Mouse (Mus musculus) testis, postnatal 14 days (tissue): ENCODE measurements around the gene Cd7.
A peak's percentile ranks its signal among the peaks of the same experiment; 100 is the strongest.
"Not testable (repeated sequence)": the region's sequence is repeated elsewhere in the genome, so short reads cannot be mapped to it uniquely, and the experiment has no call there.

Experiments
- DNase-seq: peaks from one replicate; pipeline ENCODE4 v3.0.0; 2021; ENCODE audit warnings: low spot score

Gene Cd7

DNA sequence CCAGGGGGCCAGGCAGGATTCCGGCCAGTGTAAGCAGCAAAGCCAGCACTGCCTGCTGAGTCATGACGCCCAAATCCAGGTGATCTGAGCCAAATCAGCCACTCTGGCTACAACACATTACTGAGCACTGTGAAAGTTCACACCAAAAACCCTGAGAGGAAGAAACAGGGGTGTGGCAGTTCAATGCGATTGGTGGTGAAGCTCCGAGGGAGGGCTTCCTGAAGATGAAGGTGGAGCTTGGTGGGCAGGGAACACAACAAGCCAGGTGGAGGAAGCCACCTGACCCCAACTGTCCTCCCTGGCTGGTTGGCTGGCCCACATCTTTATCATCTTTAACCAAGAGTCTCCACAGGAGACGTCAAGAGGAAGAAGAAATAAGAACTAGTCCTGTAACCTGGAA is at the start of gene Cd7:
Gene Cd7, minus strand, starts transcription at position 117 of the 400 bp plus-strand sequence.
- DNase-seq, result no peak

DNA sequence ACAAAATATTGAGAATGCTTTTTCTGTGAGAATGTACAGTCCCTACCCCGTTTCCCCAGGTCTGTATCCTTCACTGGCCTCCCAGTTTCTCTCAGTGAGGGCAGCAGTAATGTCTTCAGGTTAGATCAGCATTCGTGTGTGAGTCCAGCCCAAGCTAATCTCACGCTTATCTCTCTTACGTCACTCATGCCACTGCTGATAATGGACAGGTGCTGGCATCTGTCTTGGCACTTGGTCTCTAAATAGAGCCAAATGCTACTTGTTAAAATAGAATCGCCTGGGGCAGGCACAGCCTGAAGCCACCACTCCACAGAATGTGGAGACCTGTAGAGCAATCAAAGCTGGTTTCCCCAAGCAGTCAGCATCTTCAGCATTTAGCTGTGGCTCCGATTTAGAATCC is 49.8 kb upstream of the Cd7 start:
- no peak for DNase-seq

DNA sequence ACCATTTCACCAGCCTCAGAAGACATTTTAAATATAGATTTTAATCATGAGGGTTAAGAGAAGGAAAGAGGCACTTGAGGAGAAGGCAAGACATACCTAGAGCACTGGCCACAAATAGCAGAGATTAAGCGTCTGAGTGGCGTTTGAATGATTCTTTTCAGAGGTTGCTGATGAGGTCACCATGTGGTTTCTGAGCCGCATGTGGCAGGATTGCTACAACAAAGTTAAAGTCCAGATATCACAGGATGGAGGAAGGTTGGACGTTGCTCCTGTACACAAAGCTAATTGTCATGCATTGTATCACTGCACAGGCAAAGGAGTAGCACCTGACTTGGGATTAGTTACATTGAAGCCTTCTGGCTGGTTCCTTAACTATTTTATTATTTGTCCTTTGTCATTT is 47.1 kb upstream of the Cd7 start:
- DNase-seq, result no peak

DNA sequence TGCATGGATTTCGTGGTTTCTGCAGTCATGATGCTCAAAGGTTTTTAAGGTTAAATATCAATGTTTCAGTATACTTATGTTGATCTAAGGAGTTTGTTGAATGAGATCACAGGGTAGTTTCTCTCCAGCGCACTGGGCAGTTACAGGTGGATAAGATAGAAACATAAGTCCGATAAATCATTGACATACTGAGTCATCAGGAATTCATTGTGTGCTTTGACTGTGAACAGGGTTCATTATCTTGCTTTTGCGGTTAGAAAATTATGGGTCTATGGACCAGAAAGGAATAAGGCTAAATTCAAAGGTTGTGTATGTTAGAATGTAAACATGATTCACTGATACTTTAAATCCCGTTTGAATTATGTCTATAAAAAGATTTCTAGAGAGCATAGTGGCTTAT is 46.0 kb upstream of the Cd7 start:
- DNase-seq, result no peak

DNA sequence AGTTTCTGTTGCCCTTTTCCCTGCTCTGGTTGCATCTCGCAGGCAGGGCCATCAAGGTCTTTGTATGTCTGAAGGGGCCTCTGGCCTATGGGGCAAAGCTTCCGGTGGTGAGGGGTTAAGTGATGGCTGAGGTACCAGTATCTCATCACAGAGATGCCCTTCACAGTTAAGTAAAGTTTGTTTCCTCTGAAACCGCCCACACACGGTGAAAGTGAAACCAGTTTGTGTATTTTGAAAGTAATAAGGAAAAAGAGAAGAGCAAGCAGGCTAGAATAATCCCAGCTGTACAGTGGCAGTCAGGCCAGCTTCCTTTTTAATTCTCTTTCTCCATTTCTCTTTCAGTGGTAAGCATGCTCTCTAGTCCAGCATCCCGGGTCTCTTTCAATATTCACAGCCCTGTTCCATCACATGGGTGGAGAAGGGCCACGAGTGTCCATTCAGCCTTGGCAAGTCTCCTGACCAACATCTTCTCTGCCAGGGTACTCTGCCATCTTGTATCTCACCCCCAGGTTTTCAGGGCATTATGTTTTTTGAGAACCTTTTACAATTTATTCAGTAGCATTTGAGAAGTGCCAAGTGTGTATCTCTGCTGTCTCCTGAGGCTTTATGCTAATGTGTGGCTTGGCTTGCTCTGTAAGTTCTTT is 43.8 kb upstream of the Cd7 start:
- no peak for DNase-seq

DNA sequence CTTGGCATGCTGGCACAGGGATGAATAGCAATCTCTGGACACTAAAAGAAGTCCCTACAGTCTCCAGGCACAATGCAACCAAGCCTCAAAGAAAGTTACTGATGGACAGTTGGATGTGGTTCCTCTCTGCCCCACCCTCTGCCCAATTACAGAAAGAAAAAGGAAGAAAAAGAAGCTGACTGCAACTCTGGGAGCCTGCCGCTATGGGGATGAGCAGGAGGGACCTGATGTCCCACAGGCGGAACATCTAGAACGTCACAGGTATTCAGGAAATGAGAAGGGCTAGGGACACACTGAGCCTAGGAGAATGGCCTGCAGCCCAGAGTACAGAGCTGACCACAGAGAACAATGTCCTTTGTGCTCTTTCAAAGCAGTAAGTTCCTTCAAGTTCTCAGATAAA is 43.0 kb upstream of the Cd7 start:
- peak; percentile 71 for DNase-seq

DNA sequence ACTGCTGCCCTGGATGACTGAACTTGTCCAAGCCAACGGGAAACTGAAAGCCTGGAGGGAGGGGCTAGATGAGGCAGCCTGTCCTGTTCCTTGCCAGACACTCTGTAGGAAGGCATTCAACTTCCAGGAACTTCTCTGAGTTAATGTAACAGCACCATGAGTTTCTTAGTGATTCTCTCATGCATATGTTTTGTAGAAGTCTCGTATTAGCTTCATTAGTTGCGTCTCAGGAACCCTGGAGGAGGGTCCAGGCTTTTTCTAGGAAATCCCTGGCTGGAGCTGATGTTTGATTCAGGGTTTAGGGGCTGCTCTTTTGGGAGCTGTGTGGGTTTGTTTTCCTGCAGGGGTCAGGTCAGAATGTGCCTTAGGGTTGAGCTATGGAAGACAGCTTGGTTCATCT is 41.9 kb upstream of the Cd7 start, which contains the start of gene Sectm1a:
Gene Sectm1a, minus strand, starts transcription at position 101 of the 400 bp plus-strand sequence.
- DNase-seq, result no peak

DNA sequence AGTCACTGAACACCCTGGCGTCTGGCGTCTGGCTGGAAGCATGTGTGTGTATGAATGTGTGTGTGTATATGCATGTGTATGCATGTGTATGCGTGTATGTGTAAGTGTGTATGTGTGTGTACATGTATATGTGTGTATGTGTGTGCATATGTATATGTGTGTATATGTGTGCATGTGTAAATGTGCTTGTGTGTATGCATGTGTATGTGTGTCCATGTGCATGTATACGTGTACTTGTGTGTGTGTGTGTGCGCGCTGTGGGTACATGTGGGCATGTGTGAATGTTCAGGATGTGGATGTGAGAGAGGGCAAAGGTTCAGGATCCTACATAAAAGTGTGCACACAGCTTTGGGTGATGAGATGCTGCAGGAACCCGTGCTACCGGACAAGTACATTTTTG is 41.1 kb upstream of the Cd7 start:
- DNase-seq, result no peak

DNA sequence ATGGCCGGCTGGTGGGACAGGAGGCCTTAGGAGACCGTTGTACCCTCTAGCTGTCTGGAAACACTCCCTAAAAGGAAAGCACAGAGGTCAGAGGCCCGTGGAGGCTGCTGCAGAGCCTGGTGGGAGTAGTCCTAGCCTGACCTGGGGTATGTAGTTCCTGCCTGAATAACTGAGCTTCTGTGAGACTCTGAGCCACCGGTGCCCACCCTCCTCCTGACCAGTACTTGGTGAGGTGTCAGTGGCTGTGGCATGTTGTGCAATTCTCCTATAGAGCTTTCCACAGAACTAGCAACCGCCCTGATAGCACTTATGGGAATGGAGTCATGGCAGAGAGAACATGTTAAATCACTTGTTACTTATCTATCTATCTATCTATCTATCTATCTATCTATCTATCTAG is 36.4 kb upstream of the Cd7 start:
- no peak for DNase-seq

DNA sequence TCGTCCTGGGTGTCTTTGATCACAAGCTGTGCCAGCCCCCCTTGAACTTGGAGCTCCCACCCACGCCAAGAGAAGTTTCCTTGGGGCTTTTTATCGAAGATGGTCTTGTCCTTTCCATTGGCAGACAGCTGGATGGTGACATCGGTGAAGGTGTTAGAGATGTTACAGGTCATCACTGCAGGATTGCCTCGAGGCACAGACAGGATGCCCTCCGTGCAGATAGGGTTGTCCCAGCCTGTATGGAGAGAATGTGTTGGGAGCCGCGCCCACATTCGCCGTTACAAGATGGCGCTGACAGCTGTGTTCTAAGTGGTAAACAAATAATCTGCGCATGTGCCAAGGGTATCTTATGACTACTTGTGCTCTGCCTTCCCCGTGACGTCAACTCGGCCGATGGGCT is 30.4 kb upstream of the Cd7 start:
- DNase-seq, result not testable (repeated sequence)

DNA sequence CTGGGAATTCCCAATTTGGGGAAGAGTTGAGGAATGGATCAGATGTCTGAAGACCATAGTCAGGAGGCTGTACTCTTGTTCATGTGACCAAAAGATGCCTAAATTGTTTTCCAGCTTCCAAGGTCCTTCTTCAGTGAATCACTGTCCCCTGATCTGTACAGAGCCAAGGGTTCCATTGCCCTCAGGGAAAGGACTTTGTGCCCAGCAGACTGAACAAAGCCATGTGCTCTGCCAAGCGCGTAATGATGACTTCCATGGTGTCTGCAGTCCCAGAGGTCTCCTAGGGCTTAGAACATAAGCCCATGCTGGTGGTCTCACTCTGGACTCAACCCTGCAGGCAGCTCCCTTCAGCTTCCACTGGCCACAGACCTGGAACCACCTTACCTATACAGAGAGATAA is 28.7 kb upstream of the Cd7 start:
- no peak for DNase-seq

DNA sequence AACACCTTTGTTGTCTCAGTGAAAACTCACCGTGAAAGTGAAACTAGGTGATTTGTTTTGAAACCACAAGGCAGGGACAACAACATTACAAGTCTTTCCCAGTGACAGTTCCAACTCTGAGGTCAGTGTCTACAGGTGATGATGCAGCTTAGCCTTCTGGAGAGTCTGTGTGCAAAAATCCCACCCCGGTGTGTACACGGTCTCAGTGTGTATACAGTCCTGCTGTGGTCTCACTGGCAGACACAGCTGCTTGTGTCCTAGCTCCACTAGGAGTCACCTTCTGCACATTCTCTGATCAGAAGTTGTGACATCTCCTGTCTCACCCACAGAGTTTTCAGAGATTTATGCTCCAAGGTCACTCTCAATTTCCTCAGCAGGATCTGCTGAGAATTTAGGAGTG is 25.0 kb upstream of the Cd7 start:
- no peak for DNase-seq

DNA sequence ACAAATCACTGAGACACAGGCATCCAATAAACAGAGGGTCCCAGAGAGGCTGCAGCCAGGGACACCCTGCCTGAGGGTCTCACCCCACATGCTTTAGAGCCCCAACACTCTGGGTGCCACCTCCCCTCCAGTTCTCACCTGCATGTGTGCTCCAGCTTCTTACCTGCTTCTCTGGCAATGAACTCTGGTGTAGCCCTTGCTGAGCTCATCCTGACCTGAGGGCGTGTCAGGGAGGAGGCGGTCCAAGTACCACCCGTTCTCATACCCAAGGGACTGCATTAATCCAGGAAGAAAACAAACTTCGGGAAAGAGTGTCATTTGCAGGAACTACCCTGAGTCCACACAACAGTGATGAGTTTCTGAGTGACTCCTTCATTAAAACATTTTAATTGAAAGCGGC is 24.2 kb upstream of the Cd7 start, which contains the start of gene Sectm1b:
Gene Sectm1b, minus strand, starts transcription at position 191 of the 400 bp plus-strand sequence.
- no peak for DNase-seq

DNA sequence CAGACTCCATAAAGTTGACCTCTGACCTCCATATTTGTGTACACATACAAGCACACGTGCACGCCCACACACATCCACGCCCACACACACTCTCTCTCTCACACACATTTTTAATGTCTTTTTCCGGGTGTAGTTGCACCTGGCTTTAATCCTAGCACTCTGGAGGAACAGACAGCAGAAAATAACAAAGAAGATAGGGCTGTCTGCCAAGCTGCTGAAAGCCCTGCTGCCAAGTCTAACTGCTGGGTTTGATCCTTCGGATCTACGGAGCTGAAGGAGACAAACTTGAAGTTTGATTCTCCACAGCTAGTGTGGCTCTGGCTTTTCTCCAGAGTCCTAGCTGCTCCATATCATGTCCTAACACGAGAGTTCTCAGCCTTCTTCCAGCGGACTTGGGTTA is 22.4 kb upstream of the Cd7 start:
- DNase-seq, result no peak

DNA sequence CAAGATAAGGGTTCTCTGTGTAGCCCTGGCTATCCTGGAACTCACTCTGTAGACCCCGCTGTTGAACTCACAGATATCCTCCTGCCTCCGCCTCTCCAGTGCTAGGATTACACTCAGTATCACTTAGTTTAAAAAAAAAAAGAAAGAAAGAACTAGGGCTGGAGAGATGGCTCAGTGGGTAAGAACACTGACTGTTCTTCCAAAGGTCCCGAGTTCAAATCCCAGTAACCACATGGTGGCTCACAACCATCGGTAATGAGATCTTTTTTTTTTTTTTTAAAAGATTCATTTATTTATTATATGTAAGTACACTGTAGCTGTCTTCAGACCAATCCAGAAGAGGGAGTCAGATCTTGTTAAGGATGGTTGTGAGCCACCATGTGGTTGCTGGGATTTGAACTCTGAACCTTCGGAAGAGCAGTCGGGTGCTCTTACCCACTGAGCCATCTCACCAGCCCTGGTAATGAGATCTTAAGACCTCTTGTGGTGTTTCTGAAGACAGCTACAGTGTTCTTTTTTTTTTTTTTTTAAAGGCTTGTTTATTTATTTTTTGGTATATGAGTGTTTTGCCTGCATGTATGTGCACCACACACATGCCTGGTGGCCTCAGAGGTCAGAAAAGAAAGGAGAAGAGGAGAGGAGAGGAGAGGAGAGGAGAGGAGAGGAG is 21.3 kb upstream of the Cd7 start:
- DNase-seq, result not testable (repeated sequence)

DNA sequence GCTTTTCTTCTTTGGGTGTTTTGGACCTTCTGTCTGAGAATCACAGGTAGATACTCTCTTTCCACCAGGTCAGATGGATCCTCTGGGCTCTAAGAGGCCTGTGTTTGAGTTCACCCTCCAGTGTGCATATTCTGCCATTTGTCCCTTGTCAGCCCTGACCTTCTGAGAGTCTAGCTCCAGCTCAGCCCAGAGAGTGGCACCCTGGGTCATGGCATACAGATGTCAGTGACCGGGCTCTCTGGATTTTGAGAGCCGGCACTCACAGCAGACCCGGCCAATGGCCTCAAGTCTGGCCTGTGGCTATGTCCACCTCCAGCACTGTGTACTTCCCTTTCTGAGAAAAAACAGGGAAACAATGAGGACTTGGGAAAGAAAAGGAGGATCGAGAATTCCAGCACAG is 20.3 kb upstream of the Cd7 start:
- no peak for DNase-seq

DNA sequence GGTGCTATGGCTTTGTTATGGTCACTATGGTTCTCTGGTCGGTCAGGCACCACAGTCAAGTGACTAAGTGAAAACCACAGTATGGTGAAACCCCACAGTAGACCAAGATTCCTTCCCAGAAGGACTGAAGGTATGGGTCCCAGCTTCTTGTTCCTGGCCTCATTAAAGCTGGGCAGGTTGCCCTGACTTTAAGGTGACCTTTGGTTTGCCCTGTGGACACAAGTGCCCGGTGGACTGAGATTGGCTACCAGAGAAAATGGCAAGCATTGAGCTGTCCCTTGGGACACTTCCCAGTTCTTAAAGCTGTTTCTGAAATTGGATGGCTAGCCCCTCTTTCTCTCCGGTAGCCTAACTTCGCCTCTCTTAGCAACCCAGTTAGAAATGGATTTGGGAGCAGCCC is 19.7 kb upstream of the Cd7 start:
- no peak for DNase-seq

DNA sequence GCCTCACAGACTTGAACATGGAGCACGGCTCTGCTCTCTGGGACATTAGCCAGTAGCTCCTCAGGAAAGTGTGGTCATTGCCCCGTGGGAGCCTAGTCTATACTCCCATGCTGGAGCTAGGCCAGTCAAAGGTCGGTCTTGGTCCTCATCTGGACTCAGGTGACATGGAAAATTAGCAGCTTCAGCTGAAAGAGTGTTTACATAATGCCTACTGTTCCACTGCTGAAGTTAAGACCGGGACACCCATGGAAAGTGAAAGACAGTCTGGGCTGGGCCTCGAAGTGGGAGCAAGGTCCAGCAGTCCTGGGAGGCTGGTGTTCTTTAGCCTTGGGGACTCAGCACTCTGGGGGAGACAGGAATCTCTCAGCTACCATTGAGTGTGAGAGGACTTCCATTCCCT is 18.9 kb upstream of the Cd7 start:
- DNase-seq, result no peak

DNA sequence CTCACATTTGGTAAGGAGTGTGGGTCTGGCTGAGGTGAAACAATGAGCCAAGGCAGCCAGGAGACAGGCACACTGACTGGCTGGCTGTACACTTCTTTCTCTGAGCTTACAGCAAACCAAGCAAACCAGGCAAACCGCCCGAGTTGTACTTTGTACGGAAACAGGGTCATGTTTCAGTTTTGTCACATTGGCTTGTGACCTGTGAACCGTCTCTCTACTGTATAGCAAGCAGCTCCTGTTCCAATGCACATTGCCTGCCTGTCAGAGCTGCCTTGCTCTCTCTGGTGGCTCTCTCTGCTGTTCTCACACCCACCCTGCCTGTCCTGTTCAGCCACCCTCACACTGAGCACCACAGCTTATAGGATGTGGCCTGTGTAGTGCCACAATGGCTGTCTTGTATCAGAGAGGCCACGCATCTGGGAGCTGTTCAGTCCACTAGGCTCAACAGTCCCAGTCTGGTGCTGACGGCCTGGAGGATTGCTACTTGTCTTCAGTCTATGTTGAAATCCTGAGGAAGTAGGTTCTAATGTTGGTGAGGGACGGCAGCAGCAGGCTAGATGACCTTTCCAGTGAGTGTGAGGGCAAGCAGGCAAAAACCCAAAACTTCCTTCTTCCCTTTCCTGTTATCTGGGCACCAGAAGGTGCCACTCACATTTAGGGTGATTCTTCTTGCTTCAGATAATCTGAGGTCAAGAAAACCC is 17.5 kb upstream of the Cd7 start:
- no peak for DNase-seq

DNA sequence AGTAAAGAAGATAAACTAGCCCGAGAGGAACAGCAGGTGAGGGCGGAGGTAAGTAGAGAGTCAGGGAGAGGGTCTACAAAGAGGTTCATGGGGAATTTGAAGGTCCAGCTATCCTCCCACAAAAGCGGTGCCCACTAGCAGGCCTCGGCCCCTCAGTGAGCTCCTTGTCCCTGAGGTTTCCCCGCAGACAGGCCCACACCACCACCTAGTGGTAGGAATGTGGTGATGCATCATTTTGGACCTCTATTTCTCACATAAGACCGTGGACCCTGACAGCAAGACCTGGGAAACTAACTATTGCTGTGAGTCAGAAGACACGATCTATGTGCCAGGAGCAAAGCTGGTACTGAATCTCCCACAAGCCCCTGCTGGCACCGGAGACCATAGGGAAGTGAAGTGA is 14.3 kb upstream of the Cd7 start:
- DNase-seq, result peak; percentile 75

DNA sequence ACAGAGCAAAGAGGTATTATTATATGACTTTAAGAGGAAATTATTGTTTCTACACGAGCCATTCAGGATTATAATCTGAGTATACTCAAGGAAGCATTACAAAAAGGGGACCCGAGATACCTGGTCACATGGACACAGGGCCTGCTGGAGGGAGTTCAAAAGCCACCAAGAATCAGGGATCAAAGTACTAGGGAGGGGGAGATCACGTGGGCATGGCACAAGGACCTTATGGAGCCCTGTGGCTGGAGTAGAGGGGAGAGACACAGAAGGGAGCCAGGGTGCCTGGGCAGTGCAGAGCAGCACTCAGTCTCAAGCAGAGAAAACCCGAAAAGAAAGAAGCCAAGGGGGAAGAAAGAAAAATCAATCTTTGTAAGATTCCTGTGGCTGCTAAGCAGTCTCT is 13.2 kb upstream of the Cd7 start:
- no peak for DNase-seq

DNA sequence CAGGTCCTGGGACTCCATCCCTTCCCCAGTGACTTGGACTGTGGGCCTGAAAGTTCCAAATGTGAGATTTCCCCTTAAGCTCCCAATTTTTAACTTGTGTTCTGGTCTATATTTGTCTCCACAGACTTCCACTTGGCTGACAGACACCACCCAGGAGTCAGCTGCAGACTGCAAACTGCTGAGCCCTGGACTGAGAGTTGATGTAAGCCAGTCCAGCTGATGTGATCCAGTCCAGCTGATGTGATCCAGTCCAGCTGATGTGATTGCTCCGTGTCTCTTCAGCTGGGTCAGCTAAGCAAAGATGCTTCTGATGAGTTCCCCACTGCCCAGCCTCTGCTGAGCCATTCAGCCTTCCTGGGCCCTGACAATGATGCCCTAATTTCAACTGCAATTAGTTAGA is 12.6 kb upstream of the Cd7 start:
- no peak for DNase-seq

DNA sequence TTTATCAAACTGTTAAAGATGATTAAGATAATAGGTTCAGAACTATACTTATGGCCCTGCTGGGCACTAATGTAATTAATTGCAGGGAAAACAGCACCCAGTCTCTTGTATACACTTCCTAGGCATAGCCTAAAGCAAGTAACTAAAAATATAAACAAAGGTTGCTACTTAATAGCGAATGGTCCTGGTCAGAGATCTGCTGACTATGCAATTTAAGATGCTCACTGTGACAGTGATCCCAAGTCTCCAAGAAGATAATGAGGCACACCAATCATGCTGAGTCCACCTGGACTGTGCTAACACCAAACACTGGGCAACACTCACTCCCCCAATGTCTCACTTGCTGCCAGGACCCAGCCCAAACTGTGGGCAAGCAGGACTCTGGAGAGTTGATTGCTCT is 10.6 kb upstream of the Cd7 start:
- DNase-seq, result no peak
